Mouse (Mus musculus): ENCODE measurements around the gene Etl4. TPM values are rescaled to one million over a fixed set of nuclear protein-coding genes. Genes with fewer than 3 reads are reported as not detected.
"Not testable (repeated sequence)": the region's sequence is repeated elsewhere in the genome, so short reads cannot be mapped to it uniquely, and the experiment has no call there.

Etl4 gene
- polyA plus RNA-seq, 1 experiment from 2014 or later: 15.3 TPM

- Histone ChIP-seq H3K9ac (ENCODE audit: low read length) (no peak overlapping the region), H3K36me3 (ENCODE audit: control insufficient read depth, insufficient read depth, low read length) (no peaks in the 10 kb centered on the region), H3K9me3 (ENCODE audit: control insufficient read depth, low read length) (no peaks in the 10 kb centered on the region), H3K4me3 (ENCODE audit: low read depth, low read length) (no peak overlapping the region), H3K27me3 (ENCODE audit: control insufficient read depth, insufficient read depth, low read length) (no peaks in the 10 kb centered on the region), H3K27ac (ENCODE audit: low read depth, low read length) (no peak overlapping the region), H3K4me2 (no peak overlapping the region), H3K4me1 (ENCODE audit: control insufficient read depth, insufficient read depth, low read length) (no peaks in the 10 kb centered on the region)
- ATAC-seq (ENCODE audit: low FRiP score): no peak
- DNase-seq (ENCODE audit: low spot score, missing footprints): no peak
Measured at GRCm38 (mm10) chr2:20125914-20126313, 216.3 kb downstream of the Etl4 start.

GRCm38 (mm10) chr2:20131792-20132191 lies 222.2 kb downstream of the Etl4 start:
- WGBS: 35% methylated on average over 2 of the region's 2 CpGs
- no peak overlapping the region for H3K4me3 ChIP-seq (ENCODE audit: low read depth, low read length)
- no peak overlapping the region for H3K4me2 ChIP-seq
- DNase-seq (ENCODE audit: low spot score, missing footprints) (no peak), ATAC-seq (ENCODE audit: low FRiP score) (no peak)
- no peak overlapping the region for H3K27ac ChIP-seq (ENCODE audit: low read depth, low read length)
- no peak overlapping the region for H3K9ac ChIP-seq (ENCODE audit: low read length)
- H3K27me3 ChIP-seq (ENCODE audit: control insufficient read depth, insufficient read depth, low read length): no peaks in the 10 kb centered on the region
- H3K9me3 ChIP-seq (ENCODE audit: control insufficient read depth, low read length): no peaks in the 10 kb centered on the region
- H3K36me3 ChIP-seq (ENCODE audit: control insufficient read depth, insufficient read depth, low read length): no peaks in the 10 kb centered on the region
- H3K4me1 ChIP-seq (ENCODE audit: control insufficient read depth, insufficient read depth, low read length): no peaks in the 10 kb centered on the region

GRCm38 (mm10) chr2:20138426-20138825 lies 228.8 kb downstream of the Etl4 start:
- no peaks in the 10 kb centered on the region for H3K4me1 ChIP-seq (ENCODE audit: control insufficient read depth, insufficient read depth, low read length)
- WGBS: 80% methylated on average over 1 of the region's 1 CpGs
- ATAC-seq (ENCODE audit: low FRiP score) (no peak), DNase-seq (ENCODE audit: low spot score, missing footprints) (no peak)
- H3K36me3 ChIP-seq (ENCODE audit: control insufficient read depth, insufficient read depth, low read length): no peaks in the 10 kb centered on the region
- no peak overlapping the region for H3K27ac ChIP-seq (ENCODE audit: low read depth, low read length)
- no peak overlapping the region for H3K4me2 ChIP-seq
- no peaks in the 10 kb centered on the region for H3K9me3 ChIP-seq (ENCODE audit: control insufficient read depth, low read length)
- no peaks in the 10 kb centered on the region for H3K27me3 ChIP-seq (ENCODE audit: control insufficient read depth, insufficient read depth, low read length)
- H3K4me3 ChIP-seq (ENCODE audit: low read depth, low read length): no peak overlapping the region
- no peak overlapping the region for H3K9ac ChIP-seq (ENCODE audit: low read length)

GRCm38 (mm10) chr2:20145368-20145767 lies 235.8 kb downstream of the Etl4 start:
- DNase-seq (ENCODE audit: low spot score, missing footprints): peak; percentile 41
- Histone ChIP-seq H3K9ac (ENCODE audit: low read length) (no peak overlapping the region), H3K27me3 (ENCODE audit: control insufficient read depth, insufficient read depth, low read length) (no peaks in the 10 kb centered on the region), H3K27ac (ENCODE audit: low read depth, low read length) (no peak overlapping the region), H3K4me1 (ENCODE audit: control insufficient read depth, insufficient read depth, low read length) (no peaks in the 10 kb centered on the region), H3K4me2 (no peak overlapping the region), H3K9me3 (ENCODE audit: control insufficient read depth, low read length) (no peaks in the 10 kb centered on the region), H3K4me3 (ENCODE audit: low read depth, low read length) (no peak overlapping the region), H3K36me3 (ENCODE audit: control insufficient read depth, insufficient read depth, low read length) (no peaks in the 10 kb centered on the region)
- no peak for ATAC-seq (ENCODE audit: low FRiP score)
- WGBS: 82% methylated on average over 4 of the region's 4 CpGs

GRCm38 (mm10) chr2:20167073-20167472 lies 257.5 kb downstream of the Etl4 start:
- H3K27me3 ChIP-seq (ENCODE audit: control insufficient read depth, insufficient read depth, low read length): no peaks in the 10 kb centered on the region
- H3K4me1 ChIP-seq (ENCODE audit: control insufficient read depth, insufficient read depth, low read length): no peaks in the 10 kb centered on the region
- ATAC-seq (ENCODE audit: low FRiP score): no peak
- H3K27ac ChIP-seq (ENCODE audit: low read depth, low read length): no peak overlapping the region
- no peaks in the 10 kb centered on the region for H3K36me3 ChIP-seq (ENCODE audit: control insufficient read depth, insufficient read depth, low read length)
- no peak overlapping the region for H3K9ac ChIP-seq (ENCODE audit: low read length)
- no peak for DNase-seq (ENCODE audit: low spot score, missing footprints)
- H3K4me2 ChIP-seq: no peak overlapping the region
- H3K4me3 ChIP-seq (ENCODE audit: low read depth, low read length): no peak overlapping the region
- WGBS: 59% methylated on average over 1 of the region's 1 CpGs
- no peaks in the 10 kb centered on the region for H3K9me3 ChIP-seq (ENCODE audit: control insufficient read depth, low read length)

GRCm38 (mm10) chr2:20167566-20167965 lies 258.0 kb downstream of the Etl4 start:
- 88% methylated on average over 5 of the region's 5 CpGs for WGBS
- DNase-seq (ENCODE audit: low spot score, missing footprints) (no peak), ATAC-seq (ENCODE audit: low FRiP score) (no peak)
- Histone ChIP-seq H3K27ac (ENCODE audit: low read depth, low read length) (no peak overlapping the region), H3K27me3 (ENCODE audit: control insufficient read depth, insufficient read depth, low read length) (no peaks in the 10 kb centered on the region), H3K4me2 (no peak overlapping the region), H3K4me1 (ENCODE audit: control insufficient read depth, insufficient read depth, low read length) (no peaks in the 10 kb centered on the region), H3K9me3 (ENCODE audit: control insufficient read depth, low read length) (no peaks in the 10 kb centered on the region), H3K36me3 (ENCODE audit: control insufficient read depth, insufficient read depth, low read length) (no peaks in the 10 kb centered on the region), H3K9ac (ENCODE audit: low read length) (no peak overlapping the region), H3K4me3 (ENCODE audit: low read depth, low read length) (no peak overlapping the region)

- H3K4me2 ChIP-seq: no peak overlapping the region
- no peaks in the 10 kb centered on the region for H3K9me3 ChIP-seq (ENCODE audit: control insufficient read depth, low read length)
- no peak overlapping the region for H3K27ac ChIP-seq (ENCODE audit: low read depth, low read length)
- H3K4me3 ChIP-seq (ENCODE audit: low read depth, low read length): no peak overlapping the region
- no peaks in the 10 kb centered on the region for H3K4me1 ChIP-seq (ENCODE audit: control insufficient read depth, insufficient read depth, low read length)
- no peaks in the 10 kb centered on the region for H3K36me3 ChIP-seq (ENCODE audit: control insufficient read depth, insufficient read depth, low read length)
- no peaks in the 10 kb centered on the region for H3K27me3 ChIP-seq (ENCODE audit: control insufficient read depth, insufficient read depth, low read length)
- 90% methylated on average over 4 of the region's 4 CpGs for WGBS
- no peak for ATAC-seq (ENCODE audit: low FRiP score)
- DNase-seq (ENCODE audit: low spot score, missing footprints): no peak
- H3K9ac ChIP-seq (ENCODE audit: low read length): no peak overlapping the region
Measured at GRCm38 (mm10) chr2:20168156-20168555, 258.6 kb downstream of the Etl4 start.

GRCm38 (mm10) chr2:20176456-20177184 lies 267.0 kb downstream of the Etl4 start:
- H3K27ac ChIP-seq (ENCODE audit: low read depth, low read length); H3K4me3 ChIP-seq (ENCODE audit: low read depth, low read length); H3K4me2 ChIP-seq; H3K9ac ChIP-seq (ENCODE audit: low read length); ATAC-seq (ENCODE audit: low FRiP score); H3K9me3 ChIP-seq (ENCODE audit: control insufficient read depth, low read length); H3K4me1 ChIP-seq (ENCODE audit: control insufficient read depth, insufficient read depth, low read length); DNase-seq (ENCODE audit: low spot score, missing footprints); H3K27me3 ChIP-seq (ENCODE audit: control insufficient read depth, insufficient read depth, low read length); H3K36me3 ChIP-seq (ENCODE audit: control insufficient read depth, insufficient read depth, low read length): not testable (repeated sequence)
- 78% methylated on average over 6 of the region's 6 CpGs for WGBS

- not testable (repeated sequence) for H3K27ac ChIP-seq (ENCODE audit: low read depth, low read length); H3K9me3 ChIP-seq (ENCODE audit: control insufficient read depth, low read length); H3K36me3 ChIP-seq (ENCODE audit: control insufficient read depth, insufficient read depth, low read length); H3K4me3 ChIP-seq (ENCODE audit: low read depth, low read length); H3K4me2 ChIP-seq; ATAC-seq (ENCODE audit: low FRiP score); H3K9ac ChIP-seq (ENCODE audit: low read length); H3K4me1 ChIP-seq (ENCODE audit: control insufficient read depth, insufficient read depth, low read length); H3K27me3 ChIP-seq (ENCODE audit: control insufficient read depth, insufficient read depth, low read length); DNase-seq (ENCODE audit: low spot score, missing footprints)
- 88% methylated on average over 3 of the region's 3 CpGs for WGBS
Measured at GRCm38 (mm10) chr2:20177236-20177635, 267.7 kb downstream of the Etl4 start.
